8 mouse cellular contexts compared by ENCODE assay signal in genomic region chr8:128356796-128357539, GRCm38 (mm10). TPM values are rescaled to one million over a fixed set of nuclear protein-coding genes. Genes with fewer than 3 reads are reported as not detected.
DNase-seq lines count a peak whose midpoint lies in the region; ATAC-seq and TF ChIP-seq lines count a peak whose summit lies in the region.

No protein-coding gene starts in this region.

- WGBS in forebrain, embryonic 13.5 days: 3% methylated on average over 37 of the region's 49 CpGs
- 2% methylated on average over 37 of the region's 49 CpGs for WGBS in heart, postnatal 0 days
- WGBS in liver, embryonic 14.5 days (ENCODE audit: insufficient replicate concordance): 2% methylated on average over 43 of the region's 49 CpGs
- WGBS in stomach, embryonic 15.5 days: 4% methylated on average over 40 of the region's 49 CpGs

- no peaks in the 10 kb centered on the region for H3K9me3 ChIP-seq in forebrain, embryonic 13.5 days (replicated peaks)
- H3K9me3 ChIP-seq in heart, postnatal 0 days (replicated peaks; ENCODE audit: control insufficient read depth, low read length): no peaks in the 10 kb centered on the region
- no peaks in the 10 kb centered on the region for H3K9me3 ChIP-seq in liver, embryonic 14.5 days (ENCODE audit: control insufficient read depth, low read length)
- no peaks in the 10 kb centered on the region for H3K9me3 ChIP-seq in stomach, embryonic 15.5 days

- H3K4me2 ChIP-seq in forebrain, embryonic 13.5 days: peak overlapping the region; percentile 100
- H3K4me2 ChIP-seq in heart, postnatal 0 days (ENCODE audit: low read depth, low read length): peak overlapping the region; percentile 87
- H3K4me2 ChIP-seq in liver, embryonic 14.5 days (ENCODE audit: low read depth): peak overlapping the region; percentile 64
- H3K4me2 ChIP-seq in stomach, embryonic 15.5 days: peak overlapping the region; percentile 99

- peaks cover 14% of the 10 kb centered on the region for H3K27me3 ChIP-seq in forebrain, embryonic 13.5 days
- no peaks in the 10 kb centered on the region for H3K27me3 ChIP-seq in heart, postnatal 0 days (ENCODE audit: control insufficient read depth, insufficient read depth, low read length)
- H3K27me3 ChIP-seq in liver, embryonic 14.5 days (ENCODE audit: control insufficient read depth, insufficient read depth, low read length): peaks cover 32% of the 10 kb centered on the region
- no peaks in the 10 kb centered on the region for H3K27me3 ChIP-seq in stomach, embryonic 15.5 days (replicated peaks)

- H3K4me3 ChIP-seq in forebrain, embryonic 13.5 days: peak overlapping the region; percentile 72
- peak overlapping the region; percentile 96 for H3K4me3 ChIP-seq in heart, postnatal 0 days (ENCODE audit: low read depth, low read length)
- H3K4me3 ChIP-seq in liver, embryonic 14.5 days (ENCODE audit: insufficient read depth in 1 of 2, low read depth in 2 of 2, low read length in 2 of 2): peak overlapping the region; percentile 51 to 64
- peak overlapping the region; percentile 59 for H3K4me3 ChIP-seq in stomach, embryonic 15.5 days (replicated peaks)

- no peaks in the 10 kb centered on the region for H3K36me3 ChIP-seq in forebrain, embryonic 13.5 days (ENCODE audit: poor library complexity, severe bottlenecking)
- H3K36me3 ChIP-seq in heart, postnatal 0 days (replicated peaks; ENCODE audit: control insufficient read depth, insufficient read depth, low read length): no peaks in the 10 kb centered on the region
- no peaks in the 10 kb centered on the region for H3K36me3 ChIP-seq in liver, embryonic 14.5 days (replicated peaks; ENCODE audit: control insufficient read depth, insufficient read depth, low read depth)
- H3K36me3 ChIP-seq in stomach, embryonic 15.5 days: no peaks in the 10 kb centered on the region

- peak overlapping the region; percentile 44 for H3K27ac ChIP-seq in forebrain, embryonic 13.5 days
- peak overlapping the region; percentile 97 for H3K27ac ChIP-seq in heart, postnatal 0 days (ENCODE audit: low read depth)
- H3K27ac ChIP-seq in liver, embryonic 14.5 days: no peak overlapping the region
- H3K27ac ChIP-seq in stomach, embryonic 15.5 days: peak overlapping the region; percentile 89

- TF ChIP-seq CTCF in heart, postnatal 0 days (IDR thresholded peaks at IDR 0.05; ENCODE audit: low read depth): peak; percentile 51
- TF ChIP-seq CTCF in liver, embryonic 14.5 days (IDR thresholded peaks at IDR 0.05; ENCODE audit: low read depth): peak; percentile 43

- TF ChIP-seq EP300 in heart, postnatal 0 days (IDR thresholded peaks at IDR 0.05; ENCODE audit: low read depth): peak; percentile 47; the same call in 1 of the 2 replicates
- TF ChIP-seq EP300 in liver, embryonic 14.5 days (IDR thresholded peaks at IDR 0.05; ENCODE audit: low read depth): no peak

- H3K9ac ChIP-seq in forebrain, embryonic 13.5 days: peak overlapping the region; percentile 83
- peak overlapping the region; percentile 95 for H3K9ac ChIP-seq in heart, postnatal 0 days (replicated peaks; ENCODE audit: low read depth, low read length)
- no peak overlapping the region for H3K9ac ChIP-seq in liver, embryonic 14.5 days (replicated peaks)
- H3K9ac ChIP-seq in stomach, embryonic 15.5 days: peak overlapping the region; percentile 30

- DNase-seq in cerebellum, adult 11 months: peak; percentile 15
- DNase-seq in heart, postnatal 0 days (ENCODE audit: low spot score): peak; percentile 92
- peak; percentile 87 to 96 for DNase-seq in kidney, postnatal 25 days
- DNase-seq in liver, embryonic 14.5 days (ENCODE audit: low read depth in 3 of 3, low spot score in 3 of 3): peak in 2 of 3 experiments; percentile 7 to 12
- peak; percentile 35 for DNase-seq in naive thymus-derived CD4-positive, alpha-beta T cell, adult 2 months (ENCODE audit: low read depth)

- ATAC-seq in CD4-positive, CD25-positive, alpha-beta regulatory T cell, adult 4 months: peak; percentile 16
- ATAC-seq in forebrain, embryonic 13.5 days: peak; percentile 60
- ATAC-seq in heart, postnatal 0 days (ENCODE audit: insufficient read depth, low read depth): peak; percentile 88
- ATAC-seq in liver, embryonic 14.5 days (ENCODE audit: insufficient read depth): peak; percentile 63
- peak; percentile 79 for ATAC-seq in stomach, embryonic 15.5 days (ENCODE audit: insufficient read depth, low FRiP score, low read depth)

- H3K4me1 ChIP-seq in forebrain, embryonic 13.5 days: peaks cover 41% of the 10 kb centered on the region
- peaks cover 12% of the 10 kb centered on the region for H3K4me1 ChIP-seq in heart, postnatal 0 days (ENCODE audit: control insufficient read depth, insufficient read depth)
- no peaks in the 10 kb centered on the region for H3K4me1 ChIP-seq in liver, embryonic 14.5 days (replicated peaks; ENCODE audit: control insufficient read depth in 2 of 2, insufficient read depth in 2 of 2, low read length in 1 of 2)
- peaks cover 4% of the 10 kb centered on the region for H3K4me1 ChIP-seq in stomach, embryonic 15.5 days

RNA-seq across cellular contexts. Expression of gene Nrp1, which starts 1.4 kb away (rescaled TPM):
- polyA plus RNA-seq in CD4-positive, CD25-positive, alpha-beta regulatory T cell, adult 4 months (2017; shearing (Covaris generic)): 100 to 1,000 TPM; 219 to 377 TPM
- polyA plus RNA-seq in forebrain, embryonic 13.5 days (2015; fragmentation: Nextera tagmentation; extraction: Ambion mirVana): 54.4 and 55.9 TPM in 2 replicates
- 122 and 126 TPM in 2 replicates for total RNA-seq in heart, postnatal 0 days (2014; rRNA removed; ENCODE audit: low replicate concordance)
- polyA plus RNA-seq in heart, postnatal 0 days (2015; fragmentation: Nextera tagmentation; extraction: Ambion mirVana): 90.5 TPM in 2 replicates
- 2.9 and 3.7 TPM in 2 replicates for polyA plus RNA-seq in liver, embryonic 14.5 days (2012; rRNA removed)
- 7.7 and 8.3 TPM in 2 replicates for polyA plus RNA-seq in liver, embryonic 14.5 days (2014; fragmentation: Nextera tagmentation; extraction: Ambion mirVana)
- polyA plus RNA-seq in stomach, embryonic 15.5 days (2015; fragmentation: Nextera tagmentation; extraction: Ambion mirVana): 62.7 and 76.0 TPM in 2 replicates

Comparison
In these comparisons a context has a peak if more than half of its experiments do, and no peak if none do; other contexts are left out.
1. ATAC-seq: peak in every context shown above with its lines; median percentile 88 in heart, postnatal 0 days; 79 in stomach, embryonic 15.5 days; 63 in liver, embryonic 14.5 days; 60 in forebrain, embryonic 13.5 days; 16 in CD4-positive, CD25-positive, alpha-beta regulatory T cell, adult 4 months.
2. DNase-seq: peak in every context shown above with its lines; median percentile 92 in heart, postnatal 0 days; 92 in kidney, postnatal 25 days; 35 in naive thymus-derived CD4-positive, alpha-beta T cell, adult 2 months; 15 in cerebellum, adult 11 months; 10 in liver, embryonic 14.5 days.